Mouse (Mus musculus) C2C12 (cell line): ENCODE results near the gene Vegfb. TPM values are rescaled to one million over a fixed set of nuclear protein-coding genes. Genes with fewer than 3 reads are reported as not detected.

Experiments used
- H3K27me3 ChIP-seq: one replicate; pipeline ENCODE4 v1.6.1; 2011; ENCODE audit not compliant: control insufficient read depth, insufficient read depth, insufficient read length
- H3K36me3 ChIP-seq: one replicate; pipeline ENCODE4 v1.6.1; 2011; ENCODE audit not compliant: control insufficient read depth, insufficient read depth
- H3K4me3 ChIP-seq: one replicate; pipeline ENCODE4 v1.5.1; 2011; ENCODE audit warnings: mild to moderate bottlenecking, control low read depth; ENCODE audit not compliant: poor library complexity, insufficient read depth, severe bottlenecking
- H3K79me2 ChIP-seq: one replicate; pipeline ENCODE4 v1.6.1; 2011; ENCODE audit not compliant: control insufficient read depth, insufficient read depth
- H3K79me3 ChIP-seq: one replicate; pipeline ENCODE4 v1.6.1; 2011; ENCODE audit warnings: low read depth, control low read depth
- H3ac ChIP-seq: one replicate; pipeline ENCODE3; 2011; ENCODE audit warnings: low read depth; ENCODE audit not compliant: control insufficient read depth, insufficient read length
- CEBPB ChIP-seq: IDR thresholded peaks from one replicate; pipeline ENCODE4 v1.6.1; 2011; ENCODE audit warnings: low read depth, mild to moderate bottlenecking, control low read depth, moderate library complexity
- CTCF ChIP-seq: IDR thresholded peaks from one replicate; pipeline ENCODE4 v1.5.1; 2011; ENCODE audit not compliant: control insufficient read depth, insufficient read depth, insufficient read length
- FOSL1 ChIP-seq: IDR thresholded peaks from one replicate; pipeline ENCODE4 v1.8.0; 2011; ENCODE audit warnings: mild to moderate bottlenecking, low read length; ENCODE audit not compliant: poor library complexity, insufficient read depth, severe bottlenecking
- MAX ChIP-seq: IDR thresholded peaks from one replicate; pipeline ENCODE4 v1.6.1; 2011; ENCODE audit warnings: mild to moderate bottlenecking, control low read depth
- MYOD1 ChIP-seq: IDR thresholded peaks from one replicate; pipeline ENCODE4 v1.6.1; 2011; ENCODE audit warnings: low read depth; ENCODE audit not compliant: control insufficient read depth, insufficient read length
- MYOG ChIP-seq: IDR thresholded peaks from one replicate; pipeline ENCODE4 v1.6.1; 2011; ENCODE audit not compliant: control insufficient read depth, insufficient read length; ENCODE audit errors: extremely low read depth
- USF1 ChIP-seq: IDR thresholded peaks from one replicate; pipeline ENCODE4 v1.6.1; 2011; ENCODE audit warnings: low read depth, mild to moderate bottlenecking, control low read depth, moderate library complexity
- polyA plus RNA-seq: library from polyadenylated mRNA; unstranded; fragments of >200 nt; fragmentation: generic; extraction: Trizol; gene quantifications from one replicate; pipeline ENCODE4 v1.2.1, GENCODE M21; 2012; ENCODE audit warnings: missing spikeins

The Vegfb gene
- polyA plus RNA-seq, 1 experiment = 37.7 TPM

- Histone ChIP-seq H3K27me3 (no peaks in the 10 kb centered on the region), H3K79me3 (peaks cover 33% of the 10 kb centered on the region), H3K36me3 (peaks cover 11% of the 10 kb centered on the region), H3K79me2 (peaks cover 56% of the 10 kb centered on the region), H3ac (no peak overlapping the region), H3K4me3 (no peak overlapping the region)
- TF ChIP-seq MAX = no peak
- peak; percentile 10 for TF ChIP-seq CEBPB
Measured at GRCm38 (mm10) chr19:6972247-6972917, 15.1 kb downstream of the Vegfb start.

- no peaks in the 10 kb centered on the region for H3K27me3 ChIP-seq
- H3K36me3 ChIP-seq = peaks cover 4% of the 10 kb centered on the region
- peaks cover 51% of the 10 kb centered on the region for H3K79me2 ChIP-seq
- TF ChIP-seq MAX = no peak
- TF ChIP-seq FOSL1 = no peak
- TF ChIP-seq MYOG = no peak
- TF ChIP-seq CEBPB = no peak
- no peak for TF ChIP-seq USF1
- TF ChIP-seq MYOD1 = no peak
- no peak for TF ChIP-seq CTCF
- peak overlapping the region; percentile 36 for H3ac ChIP-seq
- H3K79me3 ChIP-seq = peaks cover 27% of the 10 kb centered on the region
- no peak overlapping the region for H3K4me3 ChIP-seq
Measured at GRCm38 (mm10) chr19:6971644-6972043, 15.8 kb downstream of the Vegfb start.

GRCm38 (mm10) chr19:6970460-6971085 is 16.9 kb downstream of the Vegfb start:
- peaks cover 17% of the 10 kb centered on the region for H3K79me3 ChIP-seq
- TF ChIP-seq USF1 (no peak), FOSL1 (no peak), CTCF (no peak), MAX (no peak)
- H3K4me3 ChIP-seq = no peak overlapping the region
- no peaks in the 10 kb centered on the region for H3K27me3 ChIP-seq
- no peak overlapping the region for H3ac ChIP-seq
- peaks cover 11% of the 10 kb centered on the region for H3K36me3 ChIP-seq
- peaks cover 40% of the 10 kb centered on the region for H3K79me2 ChIP-seq

GRCm38 (mm10) chr19:6969665-6970381 is 17.6 kb downstream of the Vegfb start:
- peaks cover 33% of the 10 kb centered on the region for H3K79me2 ChIP-seq
- H3K4me3 ChIP-seq = peak overlapping the region; percentile 57
- H3K36me3 ChIP-seq = peaks cover 13% of the 10 kb centered on the region
- TF ChIP-seq MYOD1 (no peak), CTCF (peak; percentile 83)
- no peaks in the 10 kb centered on the region for H3K27me3 ChIP-seq
- peaks cover 14% of the 10 kb centered on the region for H3K79me3 ChIP-seq
- peak overlapping the region; percentile 72 for H3ac ChIP-seq

GRCm38 (mm10) chr19:6969291-6969664 is 18.2 kb downstream of the Vegfb start:
- Histone ChIP-seq H3K79me3 (peaks cover 14% of the 10 kb centered on the region), H3K4me3 (peak overlapping the region; percentile 57), H3K36me3 (peaks cover 16% of the 10 kb centered on the region), H3K79me2 (peaks cover 33% of the 10 kb centered on the region), H3K27me3 (no peaks in the 10 kb centered on the region), H3ac (peak overlapping the region; percentile 72)
- no peak for TF ChIP-seq MYOD1
- peak; percentile 31 for TF ChIP-seq MAX

- peaks cover 33% of the 10 kb centered on the region for H3K79me2 ChIP-seq
- peak overlapping the region; percentile 57 for H3K4me3 ChIP-seq
- peak overlapping the region; percentile 72 for H3ac ChIP-seq
- H3K27me3 ChIP-seq = no peaks in the 10 kb centered on the region
- peaks cover 14% of the 10 kb centered on the region for H3K79me3 ChIP-seq
- H3K36me3 ChIP-seq = peaks cover 21% of the 10 kb centered on the region
- TF ChIP-seq MYOG (no peak), CEBPB (no peak), MYOD1 (no peak), CTCF (no peak), USF1 (no peak), MAX (no peak)
Measured at GRCm38 (mm10) chr19:6968491-6969271, 18.8 kb downstream of the Vegfb start.
